Mouse (Mus musculus): ENCODE data around the gene ccdc198. TPM values are rescaled to one million over a fixed set of nuclear protein-coding genes. Genes with fewer than 3 reads are reported as not detected.

The ccdc198 gene
- polyA plus RNA-seq, 1 experiment, result not detected

DNA sequence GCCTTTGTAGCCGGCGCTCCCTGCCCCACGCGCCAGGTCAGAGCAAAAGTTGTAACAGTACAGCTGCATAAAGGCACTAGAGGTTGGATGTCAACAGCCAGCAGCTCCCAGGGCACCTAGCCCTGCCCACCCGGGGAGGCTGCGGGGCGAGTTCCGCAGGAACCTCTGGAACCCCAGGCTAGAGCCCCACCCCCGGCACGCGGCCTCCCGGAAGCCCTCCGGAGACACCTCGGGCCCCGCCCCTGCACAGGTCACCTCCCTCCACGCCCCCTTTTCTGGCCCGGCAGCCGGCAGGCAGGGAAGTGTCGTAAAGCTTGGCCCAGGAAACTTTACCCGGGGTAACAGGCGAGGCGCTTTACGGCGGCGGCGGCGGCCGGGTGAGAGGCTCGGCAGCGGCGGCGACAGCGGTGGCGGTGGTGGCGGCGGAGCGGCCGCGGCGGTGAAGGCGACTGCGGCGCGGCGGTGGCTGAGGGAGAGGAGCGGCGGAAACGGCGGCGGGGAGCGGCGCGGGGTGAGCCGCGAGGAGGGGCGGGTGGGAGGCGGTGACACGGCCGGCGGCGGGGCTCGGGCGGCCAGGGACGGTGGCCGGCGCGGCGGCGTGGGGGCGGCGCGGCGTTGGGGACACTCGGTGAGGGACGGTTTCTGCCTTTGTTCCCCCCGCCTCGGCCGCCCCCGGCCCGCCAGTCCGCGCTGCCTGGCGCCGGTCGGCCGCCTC, 73.2 kb downstream of the ccdc198 start, which contains the start of gene Naa30:
Naa30 (plus strand) TSS at position 360 of the 715 bp plus-strand sequence.
- 3% methylated on average over 84 of the region's 86 CpGs for WGBS
- TF ChIP-seq POLR2A (IDR thresholded peaks at IDR 0.05; ENCODE audit: insufficient read depth, low read depth, low read length) (peak; percentile 63; the same call in 1 of the 2 replicates), CTCF (IDR thresholded peaks at IDR 0.05; ENCODE audit: insufficient read depth, low read depth, low read length) (no peak)

DNA sequence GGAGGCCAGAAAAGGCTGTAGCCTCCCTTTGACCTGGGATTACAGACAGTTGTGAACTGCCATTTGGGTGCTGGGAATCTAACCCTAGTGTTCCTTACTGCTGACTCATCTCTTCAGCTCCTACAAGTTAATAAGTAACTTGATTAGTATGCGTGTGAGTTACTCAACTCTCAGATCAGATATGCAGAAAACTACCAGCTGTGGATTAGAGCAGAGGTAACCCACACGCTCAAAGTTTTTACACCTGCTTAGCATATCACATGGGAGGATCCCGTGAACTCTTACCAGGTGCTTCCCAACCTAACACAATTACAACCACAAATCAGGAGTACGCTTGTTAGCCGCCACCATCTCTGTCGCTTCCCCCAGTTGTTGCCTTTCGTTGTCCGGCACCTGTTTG, 74.0 kb downstream of the ccdc198 start:
- TF ChIP-seq CTCF (IDR thresholded peaks at IDR 0.05; ENCODE audit: insufficient read depth, low read depth, low read length), result no peak
- no peak for TF ChIP-seq POLR2A (IDR thresholded peaks at IDR 0.05; ENCODE audit: insufficient read depth, low read depth, low read length)
- Histone ChIP-seq H3K4me1 (ENCODE audit: control insufficient read depth, insufficient read depth, low read length) (peaks cover 5% of the 10 kb centered on the region), H3K4me3 (ENCODE audit: insufficient read depth, low read depth, low read length) (peak overlapping the region; percentile 66), H3K27ac (ENCODE audit: insufficient read depth, low read depth, low read length) (no peak overlapping the region)
- WGBS, result 29% methylated on average over 8 of the region's 8 CpGs

More for the DNA sequence above, 73.2 kb downstream of the ccdc198 start, which contains the start of gene Naa30:
- H3K27ac ChIP-seq (ENCODE audit: insufficient read depth, low read depth, low read length), result peak within 1 kb of the TSS; percentile 52
- peak within 1 kb of the TSS; percentile 66 for H3K4me3 ChIP-seq (ENCODE audit: insufficient read depth, low read depth, low read length)
- H3K4me1 ChIP-seq (ENCODE audit: control insufficient read depth, insufficient read depth, low read length), result peaks cover 5% of the 10 kb centered on the region

Other genes with a start within 250 kb of the ccdc198 start
- not detected in 2 replicates for gene Ap5m1, start 179.4 kb downstream of the ccdc198 start, polyA plus RNA-seq (2012; ENCODE audit: insufficient read depth, insufficient read length, low replicate concordance, missing spikeins)
- not detected in 2 replicates for gene Exoc5, start 178.8 kb downstream of the ccdc198 start, polyA plus RNA-seq (2012; ENCODE audit: insufficient read depth, insufficient read length, low replicate concordance, missing spikeins)
- not detected in 2 replicates for gene Naa30, start 73.2 kb downstream of the ccdc198 start, polyA plus RNA-seq (2012; ENCODE audit: insufficient read depth, insufficient read length, low replicate concordance, missing spikeins)